Mouse (Mus musculus) heart, postnatal 36 days (tissue): ENCODE measurements around the gene Dnah7c. TPM values are rescaled to one million over a fixed set of nuclear protein-coding genes. Genes with fewer than 3 reads are reported as not detected.

Experiments
- DNase-seq, 2 experiments: peaks; one replicate each; pipeline ENCODE4 v3.0.0; 2021 to 2022
- intact Hi-C: fragments of 180-260 bp; cut with DNase I; formaldehyde crosslinking; loops from one replicate; pipeline ENCODE4 v1.15.1; 2025
- total RNA-seq, 2 experiments: library from RNA; stranded (reverse); gene quantifications; 2 replicates each; pipeline ENCODE4 v1.2.3; 2021

Gene Dnah7c
- total RNA-seq, 2 experiments from 2014 or later = not detected

GRCm38 (mm10) chr1:46852216-46852599 is 426.8 kb downstream of the Dnah7c start:
- intact Hi-C loops = loop anchor here (5.0 kb wide), 2 partner anchors 55 to 70 kb away; no protein-coding TSS in a partner anchor
- no peak for DNase-seq

- peak in 1 of 2 experiments; percentile 66 for DNase-seq
- intact Hi-C loops = loop anchor here (5.0 kb wide), 2 partner anchors 55 to 70 kb away; no protein-coding TSS in a partner anchor
These were observed 427.3 kb downstream of the Dnah7c start for GRCm38 (mm10) chr1:46852600-46853272.

- DNase-seq = peak; percentile 98 to 100
These were observed 428.1 kb downstream of the Dnah7c start for GRCm38 (mm10) chr1:46853317-46854035.

GRCm38 (mm10) chr1:46854036-46854900 is 428.9 kb downstream of the Dnah7c start:
- DNase-seq = peak in 1 of 2 experiments; percentile 12
- intact Hi-C loops = loop anchor here (5.0 kb wide), 2 partner anchors 53 to 68 kb away; no protein-coding TSS in a partner anchor

More at GRCm38 (mm10) chr1:46853317-46854035, 428.1 kb downstream of the Dnah7c start:
- intact Hi-C loops = loop anchor here (5.0 kb wide), 2 partner anchors 54 to 69 kb away; no protein-coding TSS in a partner anchor

- intact Hi-C loops = no loop called here
- DNase-seq = no peak
These were observed 431.1 kb downstream of the Dnah7c start for GRCm38 (mm10) chr1:46856498-46856897.
